Mouse (Mus musculus) bone marrow macrophage, adult 2 months (primary cell): ENCODE data around the gene Ace2.

Experiments used
- CTCF ChIP-seq: IDR thresholded peaks from 2 replicates; pipeline ENCODE4 v1.5.1; 2012; ENCODE audit warnings: low read depth, mild to moderate bottlenecking, low read length, moderate library complexity
- POLR2A ChIP-seq: IDR thresholded peaks from 2 replicates; pipeline ENCODE4 v1.6.1; 2012; ENCODE audit warnings: mild to moderate bottlenecking, low read depth, low read length, borderline replicate concordance

DNA sequence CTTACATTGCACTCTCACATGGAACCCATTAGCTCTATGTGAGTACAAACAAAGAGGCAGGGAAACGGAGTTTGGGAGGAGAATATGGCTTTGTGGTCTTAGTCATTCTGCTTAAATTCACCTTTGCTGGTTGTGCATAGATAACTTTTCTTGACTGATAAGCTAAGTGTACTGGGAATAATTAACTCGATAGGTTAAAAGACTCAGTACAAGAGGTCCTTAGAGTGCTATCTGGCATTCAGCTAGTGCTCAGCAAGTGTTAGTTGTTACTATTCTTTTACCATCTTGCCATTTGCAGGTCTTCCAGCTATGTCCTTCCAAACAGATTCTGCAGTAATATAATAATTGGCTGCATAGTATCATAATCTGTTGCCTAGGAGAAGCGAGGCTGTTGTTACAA is 28.0 kb upstream of the Ace2 start:
- TF ChIP-seq POLR2A = no peak
- TF ChIP-seq CTCF = no peak
